Mouse (Mus musculus) hindlimb bud, embryonic 11.5 days (tissue): ENCODE data around the gene Rapgef4.
"Not testable (repeated sequence)": the region's sequence is repeated elsewhere in the genome, so short reads cannot be mapped to it uniquely, and the experiment has no call there.

Source experiments
- DNase-seq: peaks from one replicate; pipeline ENCODE4 v3.0.0-alpha.2; 2012; ENCODE audit warnings: low read depth, low spot score; ENCODE audit errors: extremely low spot score

Gene Rapgef4

GRCm38 (mm10) chr2:72114148-72114559 is 133.1 kb downstream of the Rapgef4 start:
- DNase-seq, result no peak

GRCm38 (mm10) chr2:72116103-72116502 is 135.1 kb downstream of the Rapgef4 start:
- DNase-seq, result no peak

- DNase-seq, result no peak
These were observed 135.7 kb downstream of the Rapgef4 start for GRCm38 (mm10) chr2:72116698-72117097.

GRCm38 (mm10) chr2:72117138-72118011 is 136.3 kb downstream of the Rapgef4 start:
- DNase-seq, result no peak

- DNase-seq, result no peak
These were observed 139.2 kb downstream of the Rapgef4 start for GRCm38 (mm10) chr2:72120211-72120610.

GRCm38 (mm10) chr2:72122410-72123223 is 141.6 kb downstream of the Rapgef4 start:
- DNase-seq, result no peak

- DNase-seq, result peak; percentile 33
These were observed 142.8 kb downstream of the Rapgef4 start for GRCm38 (mm10) chr2:72123851-72124250.

GRCm38 (mm10) chr2:72125786-72126185 is 144.7 kb downstream of the Rapgef4 start:
- DNase-seq, result no peak

GRCm38 (mm10) chr2:72126411-72126810 is 145.4 kb downstream of the Rapgef4 start:
- no peak for DNase-seq

- DNase-seq, result no peak
These were observed 148.7 kb downstream of the Rapgef4 start for GRCm38 (mm10) chr2:72129612-72130311.

GRCm38 (mm10) chr2:72132222-72132621 is 151.2 kb downstream of the Rapgef4 start:
- no peak for DNase-seq

- DNase-seq, result no peak
These were observed 155.0 kb downstream of the Rapgef4 start for GRCm38 (mm10) chr2:72136045-72136444.

- no peak for DNase-seq
These were observed 155.6 kb downstream of the Rapgef4 start for GRCm38 (mm10) chr2:72136486-72137264.

GRCm38 (mm10) chr2:72139863-72140845 is 159.1 kb downstream of the Rapgef4 start:
- DNase-seq, result no peak

GRCm38 (mm10) chr2:72141091-72141490 is 160.1 kb downstream of the Rapgef4 start:
- DNase-seq, result no peak

GRCm38 (mm10) chr2:72141732-72142131 is 160.7 kb downstream of the Rapgef4 start:
- not testable (repeated sequence) for DNase-seq

- no peak for DNase-seq
These were observed 162.4 kb downstream of the Rapgef4 start for GRCm38 (mm10) chr2:72143413-72143812.

- DNase-seq, result no peak
These were observed 163.6 kb downstream of the Rapgef4 start for GRCm38 (mm10) chr2:72144576-72145200.
